Mouse (Mus musculus): ENCODE results near the gene Pjvk. TPM values are rescaled to one million over a fixed set of nuclear protein-coding genes. Genes with fewer than 3 reads are reported as not detected.

Pjvk gene
- total RNA-seq, 2 experiments from 2014 or later: 0.40 to 0.84 TPM

- intact Hi-C loops (cut with DNase I): no loop called here
- no peak for DNase-seq
Measured at GRCm38 (mm10) chr2:76705655-76706054, 57.4 kb downstream of the Pjvk start.

Other genes with a start within 250 kb of the Pjvk start
- 10 to 100 TPM; 45.1 to 49.3 TPM for gene Osbpl6, start 242.0 kb upstream of the Pjvk start, total RNA-seq (2021)
- gene Prkra, start 461 bp upstream of the Pjvk start, total RNA-seq (2021): 10 to 100 TPM; 55.8 to 55.9 TPM
- 1 to 10 TPM; 6.5 to 6.7 TPM for gene Fkbp7, start 24.6 kb downstream of the Pjvk start, total RNA-seq (2021)
- gene Plekha3, start 26.8 kb downstream of the Pjvk start, total RNA-seq (2021): 10 to 100 TPM; 21.2 to 23.5 TPM